Comparison of ENCODE assay signal across 9 mouse cellular contexts in the genomic region with DNA sequence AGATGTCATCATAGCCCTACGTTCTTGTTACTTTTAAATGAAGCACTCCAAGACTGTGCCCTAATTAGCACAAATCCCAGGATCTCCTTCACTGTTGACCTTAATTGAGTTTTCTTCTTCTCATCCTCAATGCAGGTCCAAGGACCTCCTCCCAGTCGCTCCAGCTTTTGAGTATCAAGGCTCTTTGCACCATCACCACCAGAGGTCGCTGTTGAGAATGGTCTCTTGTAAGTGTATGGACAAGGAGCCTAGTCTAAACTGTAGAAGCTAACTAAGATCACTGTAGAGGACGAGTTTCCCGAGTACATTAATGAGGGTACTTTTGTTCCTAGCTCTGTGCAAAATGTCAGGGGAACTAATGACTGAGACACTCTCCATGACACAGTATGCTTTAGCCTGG. TPM values are rescaled to one million over a fixed set of nuclear protein-coding genes. Genes with fewer than 3 reads are reported as not detected.
DNase-seq lines count a peak whose midpoint lies in the region; ATAC-seq and TF ChIP-seq lines count a peak whose summit lies in the region.
"Had no signal": no experiment of that assay in that cellular context is flagged by ENCODE, and none has a peak within 500 bp of the region (broad histone marks: within the 10 kb centered on the region; RNA-seq: fewer than 3 reads in every experiment).

No protein-coding gene starts in this region.

- peak; percentile 26 to 35 for DNase-seq in heart, adult 2 months
- peak; percentile 70 for DNase-seq in B cell, adult 2 months
- peak; percentile 65 for DNase-seq in adrenal gland, postnatal 25 days
- DNase-seq in embryonic facial prominence, embryonic 10.5 days (ENCODE audit: low spot score): peak; percentile 66
- peak; percentile 64 to 70 for DNase-seq in kidney, postnatal 4 days
- peak; percentile 24 for DNase-seq in lung, postnatal 25 days (ENCODE audit: low spot score)
- DNase-seq in stomach, postnatal 0 days (ENCODE audit: low spot score): peak; percentile 33

- no peaks in the 10 kb centered on the region for H3K9me3 ChIP-seq in heart, embryonic 11.5 days (replicated peaks; ENCODE audit: control insufficient read depth, low read length)
- no peaks in the 10 kb centered on the region for H3K9me3 ChIP-seq in embryonic facial prominence, embryonic 10.5 days
- H3K9me3 ChIP-seq in stomach, postnatal 0 days (ENCODE audit: control insufficient read depth, low read length): no peaks in the 10 kb centered on the region

- H3K27me3 ChIP-seq in heart, adult 2 months (ENCODE audit: control insufficient read depth, insufficient read depth, low read length): no peaks in the 10 kb centered on the region
- no peaks in the 10 kb centered on the region for H3K27me3 ChIP-seq in heart, embryonic 11.5 days (ENCODE audit: control insufficient read depth, insufficient read depth, low read length)
- peaks cover 18% of the 10 kb centered on the region for H3K27me3 ChIP-seq in embryonic facial prominence, embryonic 10.5 days (replicated peaks; ENCODE audit: low read depth, poor library complexity, severe bottlenecking)
- no peaks in the 10 kb centered on the region for H3K27me3 ChIP-seq in stomach, postnatal 0 days (ENCODE audit: control insufficient read depth, insufficient read depth, low read length)

- no peaks in the 10 kb centered on the region for H3K79me2 ChIP-seq in heart, adult 2 months (replicated peaks; ENCODE audit: control insufficient read depth, insufficient read depth, low read length)

- H3K36me3 ChIP-seq in heart, adult 2 months (ENCODE audit: control insufficient read depth, insufficient read depth, low read length): no peaks in the 10 kb centered on the region
- no peaks in the 10 kb centered on the region for H3K36me3 ChIP-seq in heart, embryonic 11.5 days (ENCODE audit: control insufficient read depth, insufficient read depth, low read length)
- H3K36me3 ChIP-seq in embryonic facial prominence, embryonic 10.5 days (replicated peaks): no peaks in the 10 kb centered on the region
- H3K36me3 ChIP-seq in stomach, postnatal 0 days (ENCODE audit: control insufficient read depth, insufficient read depth, low read length): no peaks in the 10 kb centered on the region

- 35% methylated on average over 5 of the region's 5 CpGs for WGBS in heart, adult 2 months
- 35% methylated on average over 5 of the region's 5 CpGs for WGBS in heart, embryonic 11.5 days (ENCODE audit: insufficient replicate concordance)
- WGBS in embryonic facial prominence, embryonic 10.5 days: 43% methylated on average over 5 of the region's 5 CpGs
- 36% methylated on average over 5 of the region's 5 CpGs for WGBS in stomach, postnatal 0 days

- no peak for TF ChIP-seq POLR2A in heart, adult 2 months (IDR thresholded peaks at IDR 0.05; ENCODE audit: insufficient read depth, low read depth, low read length)

- TF ChIP-seq CTCF in heart, adult 2 months (IDR thresholded peaks at IDR 0.05): peak; percentile 78
- peak; percentile 79 for TF ChIP-seq CTCF in stomach, postnatal 0 days (IDR thresholded peaks at IDR 0.05; ENCODE audit: low read depth)

- no peak overlapping the region for H3K4me3 ChIP-seq in heart, adult 2 months
- no peak overlapping the region for H3K4me3 ChIP-seq in heart, embryonic 11.5 days (ENCODE audit: low read depth, low read length)
- no peak overlapping the region for H3K4me3 ChIP-seq in embryonic facial prominence, embryonic 10.5 days
- H3K4me3 ChIP-seq in stomach, postnatal 0 days (ENCODE audit: low read depth, low read length): no peak overlapping the region

- H3K27ac ChIP-seq in heart, adult 2 months: no peak overlapping the region
- H3K27ac ChIP-seq in heart, embryonic 11.5 days (ENCODE audit: low read depth, low read length): no peak overlapping the region
- no peak overlapping the region for H3K27ac ChIP-seq in embryonic facial prominence, embryonic 10.5 days (replicated peaks)
- no peak overlapping the region for H3K27ac ChIP-seq in stomach, postnatal 0 days (replicated peaks)

- intact Hi-C loops in heart, adult 2 months (cut with DNase I): no loop called here

- H3K9ac ChIP-seq in heart, adult 2 months (ENCODE audit: low read depth, low read length): no peak overlapping the region
- H3K9ac ChIP-seq in heart, embryonic 11.5 days (ENCODE audit: low read depth, low read length): no peak overlapping the region
- H3K9ac ChIP-seq in stomach, postnatal 0 days (ENCODE audit: low read length): no peak overlapping the region

- no peak for TF ChIP-seq EP300 in heart, adult 2 months (IDR thresholded peaks at IDR 0.05; ENCODE audit: insufficient read depth, low read depth, low read length)
- TF ChIP-seq EP300 in stomach, postnatal 0 days (optimal IDR thresholded peaks at IDR 0.05): no peak

- no peaks in the 10 kb centered on the region for H3K4me1 ChIP-seq in heart, adult 2 months (ENCODE audit: control insufficient read depth, insufficient read depth, low read length)
- no peaks in the 10 kb centered on the region for H3K4me1 ChIP-seq in heart, embryonic 11.5 days (ENCODE audit: control insufficient read depth, insufficient read depth, low read length)
- peaks cover 11% of the 10 kb centered on the region for H3K4me1 ChIP-seq in embryonic facial prominence, embryonic 10.5 days
- H3K4me1 ChIP-seq in stomach, postnatal 0 days (replicated peaks; ENCODE audit: control insufficient read depth, insufficient read depth): no peaks in the 10 kb centered on the region

- no peak for ATAC-seq in heart, embryonic 11.5 days (replicated peaks; ENCODE audit: insufficient number of reproducible peaks, low FRiP score, low TSS enrichment)
- ATAC-seq in stomach, postnatal 0 days (ENCODE audit: low FRiP score, low TSS enrichment): no peak

- H3K4me2 ChIP-seq in heart, embryonic 11.5 days: no peak overlapping the region
- H3K4me2 ChIP-seq in stomach, postnatal 0 days (replicated peaks; ENCODE audit: low read depth): no peak overlapping the region

RNA-seq across cellular contexts. Expression of gene Asic2, which starts 14.9 kb away (rescaled TPM):
- total RNA-seq in heart, adult 2 months (2021): not detected
- polyA plus RNA-seq in heart, adult 2 months (2012; rRNA removed): 0.06 TPM in 1 of 2 replicates, not detected in the other
- polyA plus RNA-seq in heart, embryonic 11.5 days (2014; fragmentation: Nextera tagmentation; extraction: Ambion mirVana): 0.21 and 0.25 TPM in 2 replicates
- total RNA-seq in adrenal gland, postnatal 25 days (2021): 1.6 and 1.9 TPM in 2 replicates
- 0.66 and 0.75 TPM in 2 replicates for polyA plus RNA-seq in embryonic facial prominence, embryonic 10.5 days (2016; fragmentation: Nextera tagmentation; extraction: Ambion mirVana)
- 0.47 and 0.59 TPM in 2 replicates for polyA plus RNA-seq in stomach, postnatal 0 days (2015; fragmentation: Nextera tagmentation; extraction: Ambion mirVana)

RNA-seq across cellular contexts. Expression of gene Ccl2, which starts 52.2 kb away (rescaled TPM):
- total RNA-seq in heart, adult 2 months (2021): 1 to 10 TPM; 1.1 to 1.6 TPM
- 4.6 and 5.5 TPM in 2 replicates for polyA plus RNA-seq in heart, adult 2 months (2012; rRNA removed)
- 6.8 and 8.2 TPM in 2 replicates for polyA plus RNA-seq in heart, embryonic 11.5 days (2014; fragmentation: Nextera tagmentation; extraction: Ambion mirVana)
- total RNA-seq in adrenal gland, postnatal 25 days (2021): 0.67 TPM in 1 of 2 replicates, not detected in the other
- 0.26 TPM in 1 of 2 replicates, not detected in the other for polyA plus RNA-seq in embryonic facial prominence, embryonic 10.5 days (2016; fragmentation: Nextera tagmentation; extraction: Ambion mirVana)
- 3.2 and 3.3 TPM in 2 replicates for polyA plus RNA-seq in stomach, postnatal 0 days (2015; fragmentation: Nextera tagmentation; extraction: Ambion mirVana)
- total RNA-seq: layer of hippocampus, postnatal 25 days had no signal

RNA-seq across cellular contexts. Expression of gene Gm17268, which starts 55.2 kb away (rescaled TPM):
- total RNA-seq in heart, adult 2 months (2021): not detected
- polyA plus RNA-seq in heart, adult 2 months (2012; rRNA removed): not detected in 2 replicates
- not detected in 2 replicates for polyA plus RNA-seq in heart, embryonic 11.5 days (2014; fragmentation: Nextera tagmentation; extraction: Ambion mirVana)
- not detected in 2 replicates for total RNA-seq in adrenal gland, postnatal 25 days (2021)
- polyA plus RNA-seq in embryonic facial prominence, embryonic 10.5 days (2016; fragmentation: Nextera tagmentation; extraction: Ambion mirVana): not detected in 2 replicates
- not detected in 2 replicates for polyA plus RNA-seq in stomach, postnatal 0 days (2015; fragmentation: Nextera tagmentation; extraction: Ambion mirVana)
- total RNA-seq: layer of hippocampus, postnatal 25 days had no signal
